13 mouse cellular contexts compared by ENCODE assay signal in the genomic region with DNA sequence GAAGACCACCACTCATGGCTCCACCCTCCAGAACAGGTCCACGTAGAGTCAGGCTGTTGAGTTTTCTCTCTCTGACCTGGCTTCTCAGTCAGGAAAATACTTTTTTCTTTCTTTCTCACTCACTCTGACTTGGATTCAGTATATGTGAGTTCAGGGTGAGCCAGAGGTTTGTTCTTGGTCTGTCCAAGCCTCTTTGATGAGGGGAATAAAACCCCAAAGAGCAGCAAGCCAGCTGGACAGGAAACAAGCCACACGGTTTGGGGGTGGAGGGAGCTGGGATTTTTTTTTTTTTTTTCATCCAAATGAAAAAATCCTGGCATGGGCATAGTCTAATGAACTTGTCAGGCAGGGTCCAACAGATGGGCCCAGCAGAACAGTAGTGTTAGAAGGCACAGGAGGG.
DNase-seq lines count a peak whose midpoint lies in the region; ATAC-seq and TF ChIP-seq lines count a peak whose summit lies in the region.
"Had no signal": no experiment of that assay in that cellular context is flagged by ENCODE, and none has a peak within 500 bp of the region (broad histone marks: within the 10 kb centered on the region; RNA-seq: fewer than 3 reads in every experiment).

No protein-coding gene starts in this region.

- no peak for TF ChIP-seq EP300 in heart, adult 2 months (IDR thresholded peaks at IDR 0.05; ENCODE audit: insufficient read depth, low read depth, low read length)

- ATAC-seq in heart, embryonic 13.5 days (ENCODE audit: extremely low read depth, insufficient number of reproducible peaks, low FRiP score, low TSS enrichment) = no peak
- peak; percentile 48; the same call in 1 of the 2 replicates for ATAC-seq in lung, embryonic 16.5 days (ENCODE audit: low read depth)
- no peak for ATAC-seq in hindbrain, postnatal 0 days
- ATAC-seq in stomach, embryonic 15.5 days (ENCODE audit: insufficient read depth, low FRiP score, low read depth) = no peak

- H3K4me3 ChIP-seq in heart, embryonic 13.5 days = no peak overlapping the region
- H3K4me3 ChIP-seq in heart, adult 2 months = no peak overlapping the region
- no peak overlapping the region for H3K4me3 ChIP-seq in lung, embryonic 16.5 days (ENCODE audit: low read length)
- H3K4me3 ChIP-seq in lung, adult 2 months (replicated peaks; ENCODE audit: extremely low read depth, low read depth, low read length) = no peak overlapping the region
- H3K4me3 ChIP-seq in hindbrain, postnatal 0 days (ENCODE audit: low read length) = no peak overlapping the region
- H3K4me3 ChIP-seq in stomach, embryonic 15.5 days (replicated peaks) = no peak overlapping the region

- H3K79me2 ChIP-seq in heart, adult 2 months (replicated peaks; ENCODE audit: control insufficient read depth, insufficient read depth, low read length) = no peaks in the 10 kb centered on the region

- peak overlapping the region; percentile 53; the same call in 1 of the 2 replicates for H3K27ac ChIP-seq in heart, embryonic 13.5 days (replicated peaks)
- H3K27ac ChIP-seq in heart, adult 2 months = no peak overlapping the region; the same call in 1 of the 2 replicates
- H3K27ac ChIP-seq in lung, embryonic 16.5 days (ENCODE audit: low read length) = peak overlapping the region; percentile 54; the same call in 1 of the 2 replicates
- H3K27ac ChIP-seq in hindbrain, postnatal 0 days = peak overlapping the region; percentile 34; the same call in 1 of the 2 replicates
- peak overlapping the region; percentile 65 for H3K27ac ChIP-seq in stomach, embryonic 15.5 days
- H3K27ac ChIP-seq: liver, embryonic 14.5 days had no signal

- TF ChIP-seq POLR2A in heart, adult 2 months (IDR thresholded peaks at IDR 0.05; ENCODE audit: insufficient read depth, low read depth, low read length) = no peak
- TF ChIP-seq POLR2A in lung, adult 2 months (IDR thresholded peaks at IDR 0.05; ENCODE audit: borderline replicate concordance, extremely low read depth, low read depth, low read length) = no peak

- H3K9ac ChIP-seq in heart, embryonic 13.5 days = no peak overlapping the region
- no peak overlapping the region for H3K9ac ChIP-seq in heart, adult 2 months (ENCODE audit: low read depth, low read length)
- no peak overlapping the region for H3K9ac ChIP-seq in lung, embryonic 16.5 days (ENCODE audit: low read length)
- H3K9ac ChIP-seq in hindbrain, postnatal 0 days (replicated peaks; ENCODE audit: low read length) = no peak overlapping the region
- no peak overlapping the region for H3K9ac ChIP-seq in stomach, embryonic 15.5 days
- H3K9ac ChIP-seq: liver, embryonic 14.5 days had no signal

- intact Hi-C loops in heart, adult 2 months (cut with DNase I) = no loop called here

- peaks cover 48% of the 10 kb centered on the region for H3K4me1 ChIP-seq in heart, embryonic 13.5 days
- H3K4me1 ChIP-seq in heart, adult 2 months (ENCODE audit: control insufficient read depth, insufficient read depth, low read length) = peaks cover 8% of the 10 kb centered on the region
- H3K4me1 ChIP-seq in lung, embryonic 16.5 days (replicated peaks; ENCODE audit: control insufficient read depth, insufficient read depth, low read length) = peaks cover 7% of the 10 kb centered on the region; the same call in 1 of the 2 replicates
- H3K4me1 ChIP-seq in lung, adult 2 months (ENCODE audit: control insufficient read depth, insufficient read depth, low read length) = peaks cover 6% of the 10 kb centered on the region
- peaks cover 11% of the 10 kb centered on the region for H3K4me1 ChIP-seq in hindbrain, postnatal 0 days (ENCODE audit: insufficient read depth, low read length)
- peaks cover 4% of the 10 kb centered on the region; the same call in 1 of the 2 replicates for H3K4me1 ChIP-seq in stomach, embryonic 15.5 days

- DNase-seq in heart, adult 2 months = no peak
- DNase-seq in lung, adult 2 months = no peak
- no peak for DNase-seq in hindbrain, postnatal 0 days (ENCODE audit: low spot score)
- DNase-seq in urinary bladder, adult 2 months (ENCODE audit: low spot score) = no peak
- DNase-seq in spleen, postnatal 10 days (ENCODE audit: low spot score in 2 of 2) = no peak
- DNase-seq: adrenal gland, postnatal 25 days; cerebellum, adult 2 months; gastrocnemius, postnatal 36 days had no signal

- no peaks in the 10 kb centered on the region for H3K27me3 ChIP-seq in heart, embryonic 13.5 days (replicated peaks)
- H3K27me3 ChIP-seq in heart, adult 2 months (ENCODE audit: control insufficient read depth, insufficient read depth, low read length) = no peaks in the 10 kb centered on the region
- no peaks in the 10 kb centered on the region for H3K27me3 ChIP-seq in lung, embryonic 16.5 days (ENCODE audit: control insufficient read depth, insufficient read depth, low read depth, low read length)
- no peaks in the 10 kb centered on the region for H3K27me3 ChIP-seq in hindbrain, postnatal 0 days (ENCODE audit: insufficient read depth, low read length)
- no peaks in the 10 kb centered on the region for H3K27me3 ChIP-seq in stomach, embryonic 15.5 days (replicated peaks)
- H3K27me3 ChIP-seq: Patski had no signal

- no peak for TF ChIP-seq CTCF in heart, adult 2 months (IDR thresholded peaks at IDR 0.05)
- no peak for TF ChIP-seq CTCF in lung, adult 2 months (IDR thresholded peaks at IDR 0.05; ENCODE audit: insufficient read depth, low read length)
- TF ChIP-seq CTCF in hindbrain, postnatal 0 days (IDR thresholded peaks at IDR 0.05; ENCODE audit: low read depth) = no peak

- H3K36me3 ChIP-seq in heart, embryonic 13.5 days = peaks cover 12% of the 10 kb centered on the region
- H3K36me3 ChIP-seq in heart, adult 2 months (ENCODE audit: control insufficient read depth, insufficient read depth, low read length) = peaks cover 4% of the 10 kb centered on the region; the same call in 1 of the 2 replicates
- 0 out of 2 replicates have a peak, but pooled peaks cover 2% of the 10 kb centered on the region for H3K36me3 ChIP-seq in lung, embryonic 16.5 days (ENCODE audit: control insufficient read depth, insufficient read depth, low read length)
- H3K36me3 ChIP-seq in hindbrain, postnatal 0 days (ENCODE audit: insufficient read depth, low read length) = peaks cover 6% of the 10 kb centered on the region; the same call in 1 of the 2 replicates
- no peaks in the 10 kb centered on the region for H3K36me3 ChIP-seq in stomach, embryonic 15.5 days

- no peak overlapping the region for H3K4me2 ChIP-seq in heart, embryonic 13.5 days
- H3K4me2 ChIP-seq in lung, embryonic 16.5 days (ENCODE audit: low read depth, low read length) = no peak overlapping the region
- H3K4me2 ChIP-seq in hindbrain, postnatal 0 days (ENCODE audit: low read depth, low read length) = no peak overlapping the region
- no peak overlapping the region for H3K4me2 ChIP-seq in stomach, embryonic 15.5 days

- no peaks in the 10 kb centered on the region for H3K9me3 ChIP-seq in heart, embryonic 13.5 days
- no peaks in the 10 kb centered on the region for H3K9me3 ChIP-seq in lung, embryonic 16.5 days (ENCODE audit: control insufficient read depth, low read length)
- H3K9me3 ChIP-seq in hindbrain, postnatal 0 days (ENCODE audit: low read length) = no peaks in the 10 kb centered on the region
- H3K9me3 ChIP-seq in stomach, embryonic 15.5 days = no peaks in the 10 kb centered on the region

- 50% methylated on average over 2 of the region's 2 CpGs for WGBS in heart, embryonic 13.5 days
- 50% methylated on average over 2 of the region's 2 CpGs for WGBS in heart, adult 2 months
- WGBS in lung, embryonic 16.5 days = 22% methylated on average over 2 of the region's 2 CpGs
- 47% methylated on average over 2 of the region's 2 CpGs for WGBS in lung, adult 2 months
- 41% methylated on average over 2 of the region's 2 CpGs for WGBS in hindbrain, postnatal 0 days
- 30% methylated on average over 2 of the region's 2 CpGs for WGBS in stomach, embryonic 15.5 days
